ENCODE assay signal across 9 mouse cellular contexts in genomic region chr17:71616319-71617032, GRCm38 (mm10). TPM values are rescaled to one million over a fixed set of nuclear protein-coding genes. Genes with fewer than 3 reads are reported as not detected.
DNase-seq lines count a peak whose midpoint lies in the region; ATAC-seq lines count a peak whose summit lies in the region.
"Had no signal": no experiment of that assay in that cellular context is flagged by ENCODE, and none has a peak within 500 bp of the region (broad histone marks: within the 10 kb centered on the region; RNA-seq: fewer than 3 reads in every experiment).

No protein-coding gene starts in this region.

- peak overlapping the region; percentile 63 for H3K27ac ChIP-seq in stomach, embryonic 15.5 days

- H3K4me1 ChIP-seq in stomach, embryonic 15.5 days, result 0 out of 2 replicates have a peak, but pooled peaks cover 8% of the 10 kb centered on the region

- H3K9ac ChIP-seq in stomach, embryonic 15.5 days, result peak overlapping the region; percentile 92

- under 1% methylated on average over 69 of the region's 73 CpGs for WGBS in stomach, embryonic 15.5 days

- no peaks in the 10 kb centered on the region for H3K9me3 ChIP-seq in stomach, embryonic 15.5 days

- peak; percentile 22 for ATAC-seq in megakaryocyte, adult 5-6 weeks (ENCODE audit: poor library complexity, severe bottlenecking)
- peak; percentile 63 for ATAC-seq in stomach, embryonic 15.5 days (ENCODE audit: insufficient read depth, low FRiP score, low read depth)

- peak overlapping the region; percentile 100 for H3K4me3 ChIP-seq in stomach, embryonic 15.5 days (replicated peaks)

- DNase-seq in frontal cortex, postnatal 10 days (ENCODE audit: low spot score in 2 of 2), result peak; percentile 16 to 24
- no peak for DNase-seq in frontal cortex, postnatal 25 days (ENCODE audit: low spot score in 2 of 2)
- peak; percentile 53 for DNase-seq in CD4-positive helper T cell, adult 2 months (ENCODE audit: low read depth, low spot score)
- peak; percentile 22 for DNase-seq in c-Kit-positive CD71-negative TER-119-negative erythroid progenitor cells, embryonic 14.5 days (ENCODE audit: low read depth)
- peak; percentile 15 for DNase-seq in gastrocnemius, postnatal 14 days
- peak; percentile 11 for DNase-seq in kidney, adult 18-20 months

- H3K36me3 ChIP-seq in stomach, embryonic 15.5 days, result no peaks in the 10 kb centered on the region; the same call in 1 of the 2 replicates

- intact Hi-C loops in gastrocnemius, postnatal 14 days (cut with DNase I; ENCODE audit: low total_unique reads), result no loop called here

- H3K4me2 ChIP-seq in stomach, embryonic 15.5 days, result peak overlapping the region; percentile 62

- H3K27me3 ChIP-seq in stomach, embryonic 15.5 days (replicated peaks), result no peaks in the 10 kb centered on the region

RNA-seq across cellular contexts. Expression of gene Wdr43, which starts 0.8 kb away (rescaled TPM):
- total RNA-seq in gastrocnemius, postnatal 14 days (2021), result 10 to 100 TPM; 24.7 to 26.3 TPM
- 25.9 and 29.4 TPM in 2 replicates for total RNA-seq in megakaryocyte, adult 5-6 weeks (2015)
- total RNA-seq in megakaryocyte, adult 5-6 weeks (2017), result 75.9 and 89.8 TPM in 2 replicates
- 74.6 and 76.4 TPM in 2 replicates for polyA plus RNA-seq in stomach, embryonic 15.5 days (2015; fragmentation: Nextera tagmentation; extraction: Ambion mirVana)

RNA-seq across cellular contexts. Expression of gene Togaram2, which starts 56.6 kb away (rescaled TPM):
- total RNA-seq in gastrocnemius, postnatal 14 days (2021), result 1 to 10 TPM in 1 of 2 experiments, under 1 TPM in 1; 0.82 to 1.1 TPM
- total RNA-seq in megakaryocyte, adult 5-6 weeks (2015), result not detected in 2 replicates
- total RNA-seq in megakaryocyte, adult 5-6 weeks (2017), result not detected in 2 replicates
- polyA plus RNA-seq in stomach, embryonic 15.5 days (2015; fragmentation: Nextera tagmentation; extraction: Ambion mirVana), result 0.39 and 0.40 TPM in 2 replicates
- total RNA-seq: neutrophil, adult 5-6 weeks had no signal

Comparison
In these comparisons a context has a peak if more than half of its experiments do, and no peak if none do; other contexts are left out.
1. DNase-seq: peak in frontal cortex, postnatal 10 days (2 of 2), CD4-positive helper T cell, adult 2 months (single experiment), c-Kit-positive CD71-negative TER-119-negative erythroid progenitor cells, embryonic 14.5 days (single experiment), gastrocnemius, postnatal 14 days (single experiment) and kidney, adult 18-20 months (single experiment); none in frontal cortex, postnatal 25 days (0 of 2).